Mouse (Mus musculus): ENCODE results near the gene Cryl1. TPM values are rescaled to one million over a fixed set of nuclear protein-coding genes. Genes with fewer than 3 reads are reported as not detected.

The Cryl1 gene
- total and polyA plus RNA-seq, 3 experiments, result 9.7 to 14.5 (median 12.3) TPM

GRCm38 (mm10) chr14:57230264-57231015 is 167.9 kb downstream of the Cryl1 start:
- no peak for DNase-seq

Other genes with a start within 250 kb of the Cryl1 start
- 10 to 100 TPM; 10.9 to 13.9 TPM for gene Ift88, start 25.5 kb upstream of the Cryl1 start, total RNA-seq (2021)
- gene Ift88, start 25.5 kb upstream of the Cryl1 start, polyA plus RNA-seq (2012; rRNA removed), result 2.1 and 2.5 TPM in 2 replicates
- gene Il17d, start 126.2 kb upstream of the Cryl1 start, total RNA-seq (2021), result 1 to 10 TPM; 2.0 to 2.6 TPM
- gene Il17d, start 126.2 kb upstream of the Cryl1 start, polyA plus RNA-seq (2012; rRNA removed), result 19.4 and 23.9 TPM in 2 replicates
- gene Eef1akmt1, start 173.1 kb upstream of the Cryl1 start, total RNA-seq (2021), result 10 to 100 TPM; 28.4 to 29.4 TPM
- gene Eef1akmt1, start 173.1 kb upstream of the Cryl1 start, polyA plus RNA-seq (2012; rRNA removed), result 5.1 and 5.7 TPM in 2 replicates